Mouse (Mus musculus): ENCODE measurements around the gene Ebf1.

- TF ChIP-seq CTCF (IDR thresholded peaks at IDR 0.05; ENCODE audit: control insufficient read depth, insufficient read depth, insufficient replicate concordance, low read depth, low read length) (no peak), POLR2A (IDR thresholded peaks at IDR 0.05; ENCODE audit: control insufficient read depth, low read depth, low read length) (no peak)
These were observed 104.9 kb downstream of the Ebf1 start for GRCm38 (mm10) chr11:44721976-44722375.
